11 mouse cellular contexts compared by ENCODE assay signal in genomic region chr11:96686713-96687280, GRCm38 (mm10).
"Had no signal": no experiment of that assay in that cellular context is flagged by ENCODE, and none has a peak within 500 bp of the region (broad histone marks: within the 10 kb centered on the region; RNA-seq: fewer than 3 reads in every experiment).

No protein-coding gene starts in this region.

- H3K4me1 ChIP-seq: liver, embryonic 13.5 days had no signal

- H3K9me3 ChIP-seq: liver, embryonic 13.5 days had no signal

- H3K4me3 ChIP-seq: liver, embryonic 13.5 days had no signal

- H3K27me3 ChIP-seq: liver, embryonic 13.5 days had no signal

- H3K9ac ChIP-seq: liver, embryonic 13.5 days had no signal

- ATAC-seq: intestine, embryonic 16.5 days had no signal

- H3K36me3 ChIP-seq: liver, embryonic 13.5 days had no signal

- H3K27ac ChIP-seq: liver, embryonic 13.5 days had no signal

- DNase-seq: kidney, adult 2 months; left cerebral cortex, postnatal 4 days; liver, embryonic 13.5 days; lung, adult 2 months; lung, postnatal 14 days; lung, postnatal 4 days; midbrain, embryonic 14.5 days; thymus, adult 18-20 months; thymus, postnatal 36 days had no signal

- H3K4me2 ChIP-seq: liver, embryonic 13.5 days; midbrain, embryonic 11.5 days had no signal
